Mouse (Mus musculus): ENCODE data around the gene Gm44579. TPM values are rescaled to one million over a fixed set of nuclear protein-coding genes. Genes with fewer than 3 reads are reported as not detected.

Gene Gm44579
- polyA plus RNA-seq (2016; fragmentation: Nextera tagmentation; extraction: Ambion mirVana), result not detected in 2 replicates

GRCm38 (mm10) chr15:98220877-98221276 is at the start of gene Gm44579, which contains the start of gene Olfr287:
TSS of gene Gm44579 (minus strand) at chr15:98220977.
TSS of gene Olfr287 (minus strand) at chr15:98221056.
- Histone ChIP-seq H3K4me3 (replicated peaks) (no peak within 1 kb of the TSS), H3K4me1 (replicated peaks) (no peaks in the 10 kb centered on the region), H3K9me3 (no peaks in the 10 kb centered on the region), H3K27me3 (no peaks in the 10 kb centered on the region), H3K36me3 (no peaks in the 10 kb centered on the region), H3K9ac (replicated peaks) (no peak within 1 kb of the TSS), H3K4me2 (no peak within 1 kb of the TSS), H3K27ac (no peak within 1 kb of the TSS)
- ATAC-seq (ENCODE audit: insufficient number of reproducible peaks, insufficient read depth, low FRiP score, low TSS enrichment, low read depth), result no peak
- WGBS, result 79% methylated on average over 4 of the region's 4 CpGs

GRCm38 (mm10) chr15:98257776-98258175 is 37.0 kb upstream of the Gm44579 start:
- Histone ChIP-seq H3K9ac (replicated peaks) (no peak overlapping the region), H3K36me3 (no peaks in the 10 kb centered on the region), H3K9me3 (no peaks in the 10 kb centered on the region), H3K27ac (no peak overlapping the region), H3K4me3 (replicated peaks) (no peak overlapping the region), H3K4me1 (replicated peaks) (no peaks in the 10 kb centered on the region), H3K4me2 (no peak overlapping the region), H3K27me3 (no peaks in the 10 kb centered on the region)
- no peak for ATAC-seq (ENCODE audit: insufficient number of reproducible peaks, insufficient read depth, low FRiP score, low TSS enrichment, low read depth)
- WGBS, result 84% methylated on average over 7 of the region's 7 CpGs

GRCm38 (mm10) chr15:98257193-98257592 is 36.4 kb upstream of the Gm44579 start, which contains the start of gene H1fnt:
TSS of gene H1fnt (minus strand) at chr15:98257293.
- Histone ChIP-seq H3K36me3 (no peaks in the 10 kb centered on the region), H3K27ac (no peak within 1 kb of the TSS), H3K4me1 (replicated peaks) (no peaks in the 10 kb centered on the region), H3K9me3 (no peaks in the 10 kb centered on the region), H3K27me3 (no peaks in the 10 kb centered on the region), H3K9ac (replicated peaks) (no peak within 1 kb of the TSS), H3K4me2 (no peak within 1 kb of the TSS), H3K4me3 (replicated peaks) (no peak within 1 kb of the TSS)
- no peak for ATAC-seq (ENCODE audit: insufficient number of reproducible peaks, insufficient read depth, low FRiP score, low TSS enrichment, low read depth)
- WGBS, result 85% methylated on average over 8 of the region's 8 CpGs

- H3K4me2 ChIP-seq, result no peak overlapping the region
- no peak for ATAC-seq (ENCODE audit: insufficient number of reproducible peaks, insufficient read depth, low FRiP score, low TSS enrichment, low read depth)
- no peak overlapping the region for H3K27ac ChIP-seq
- H3K4me3 ChIP-seq (replicated peaks), result no peak overlapping the region
- 97% methylated on average over 13 of the region's 13 CpGs for WGBS
- H3K9ac ChIP-seq (replicated peaks), result no peak overlapping the region
- H3K27me3 ChIP-seq, result no peaks in the 10 kb centered on the region
- H3K36me3 ChIP-seq, result no peaks in the 10 kb centered on the region
- H3K9me3 ChIP-seq, result no peaks in the 10 kb centered on the region
- no peaks in the 10 kb centered on the region for H3K4me1 ChIP-seq (replicated peaks)
Observed at GRCm38 (mm10) chr15:98256271-98256670, 35.5 kb upstream of the Gm44579 start.

GRCm38 (mm10) chr15:98235442-98235841 is 14.7 kb upstream of the Gm44579 start:
- Histone ChIP-seq H3K9ac (replicated peaks) (no peak overlapping the region), H3K4me3 (replicated peaks) (no peak overlapping the region)
- WGBS, result 90% methylated on average over 4 of the region's 4 CpGs

GRCm38 (mm10) chr15:98234350-98234749 is 13.6 kb upstream of the Gm44579 start, which contains the start of gene Olfr286:
TSS of gene Olfr286 (minus strand) at chr15:98234450.
- Histone ChIP-seq H3K4me1 (replicated peaks) (no peaks in the 10 kb centered on the region), H3K9ac (replicated peaks) (no peak within 1 kb of the TSS), H3K27me3 (0 out of 2 replicates have a peak, but pooled peaks cover 4% of the 10 kb centered on the region), H3K36me3 (no peaks in the 10 kb centered on the region), H3K4me3 (replicated peaks) (no peak within 1 kb of the TSS), H3K9me3 (no peaks in the 10 kb centered on the region), H3K4me2 (no peak within 1 kb of the TSS), H3K27ac (no peak within 1 kb of the TSS)
- 93% methylated on average over 4 of the region's 4 CpGs for WGBS
- ATAC-seq (ENCODE audit: insufficient number of reproducible peaks, insufficient read depth, low FRiP score, low TSS enrichment, low read depth), result no peak

More at GRCm38 (mm10) chr15:98235442-98235841, 14.7 kb upstream of the Gm44579 start:
- Histone ChIP-seq H3K36me3 (no peaks in the 10 kb centered on the region), H3K27me3 (0 out of 2 replicates have a peak, but pooled peaks cover 4% of the 10 kb centered on the region), H3K9me3 (no peaks in the 10 kb centered on the region; the same call in 1 of the 2 replicates), H3K27ac (no peak overlapping the region), H3K4me2 (no peak overlapping the region), H3K4me1 (replicated peaks) (no peaks in the 10 kb centered on the region)
- ATAC-seq (ENCODE audit: insufficient number of reproducible peaks, insufficient read depth, low FRiP score, low TSS enrichment, low read depth), result no peak

GRCm38 (mm10) chr15:98226096-98226495 is 5.3 kb upstream of the Gm44579 start:
- no peak overlapping the region for H3K27ac ChIP-seq
- H3K4me3 ChIP-seq (replicated peaks), result no peak overlapping the region
- no peaks in the 10 kb centered on the region for H3K4me1 ChIP-seq (replicated peaks)
- H3K4me2 ChIP-seq, result no peak overlapping the region
- no peaks in the 10 kb centered on the region for H3K27me3 ChIP-seq
- no peak overlapping the region for H3K9ac ChIP-seq (replicated peaks)
- 74% methylated on average over 7 of the region's 7 CpGs for WGBS
- no peaks in the 10 kb centered on the region for H3K36me3 ChIP-seq
- no peaks in the 10 kb centered on the region for H3K9me3 ChIP-seq
- no peak for ATAC-seq (ENCODE audit: insufficient number of reproducible peaks, insufficient read depth, low FRiP score, low TSS enrichment, low read depth)

GRCm38 (mm10) chr15:98225610-98226009 is 4.8 kb upstream of the Gm44579 start:
- H3K9ac ChIP-seq (replicated peaks), result no peak overlapping the region
- no peaks in the 10 kb centered on the region for H3K4me1 ChIP-seq (replicated peaks)
- WGBS, result 39% methylated on average over 16 of the region's 16 CpGs
- no peaks in the 10 kb centered on the region for H3K9me3 ChIP-seq
- no peaks in the 10 kb centered on the region for H3K27me3 ChIP-seq
- H3K4me3 ChIP-seq (replicated peaks), result no peak overlapping the region
- no peaks in the 10 kb centered on the region for H3K36me3 ChIP-seq
- no peak for ATAC-seq (ENCODE audit: insufficient number of reproducible peaks, insufficient read depth, low FRiP score, low TSS enrichment, low read depth)
- H3K4me2 ChIP-seq, result no peak overlapping the region; the same call in 1 of the 2 replicates
- no peak overlapping the region for H3K27ac ChIP-seq

GRCm38 (mm10) chr15:98222377-98222776 is 1.6 kb upstream of the Gm44579 start:
- no peak overlapping the region for H3K27ac ChIP-seq
- H3K9me3 ChIP-seq, result no peaks in the 10 kb centered on the region
- no peaks in the 10 kb centered on the region for H3K36me3 ChIP-seq
- H3K27me3 ChIP-seq, result no peaks in the 10 kb centered on the region
- no peaks in the 10 kb centered on the region for H3K4me1 ChIP-seq (replicated peaks)
- no peak overlapping the region for H3K4me3 ChIP-seq (replicated peaks)
- H3K9ac ChIP-seq (replicated peaks), result no peak overlapping the region
- ATAC-seq (ENCODE audit: insufficient number of reproducible peaks, insufficient read depth, low FRiP score, low TSS enrichment, low read depth), result no peak
- no peak overlapping the region for H3K4me2 ChIP-seq

- H3K27ac ChIP-seq, result no peak overlapping the region
- no peaks in the 10 kb centered on the region for H3K27me3 ChIP-seq
- no peaks in the 10 kb centered on the region for H3K4me1 ChIP-seq (replicated peaks)
- no peak overlapping the region for H3K4me3 ChIP-seq (replicated peaks)
- H3K4me2 ChIP-seq, result no peak overlapping the region
- H3K36me3 ChIP-seq, result no peaks in the 10 kb centered on the region
- no peaks in the 10 kb centered on the region for H3K9me3 ChIP-seq
- WGBS, result 64% methylated on average over 5 of the region's 5 CpGs
- no peak overlapping the region for H3K9ac ChIP-seq (replicated peaks)
- ATAC-seq (ENCODE audit: insufficient number of reproducible peaks, insufficient read depth, low FRiP score, low TSS enrichment, low read depth), result no peak
Observed at GRCm38 (mm10) chr15:98214130-98214529, 6.6 kb downstream of the Gm44579 start.

GRCm38 (mm10) chr15:98213336-98213870 is 7.4 kb downstream of the Gm44579 start:
- Histone ChIP-seq H3K4me1 (replicated peaks) (no peaks in the 10 kb centered on the region), H3K27me3 (no peaks in the 10 kb centered on the region), H3K9me3 (no peaks in the 10 kb centered on the region), H3K4me3 (replicated peaks) (no peak overlapping the region), H3K36me3 (no peaks in the 10 kb centered on the region), H3K4me2 (no peak overlapping the region), H3K9ac (replicated peaks) (no peak overlapping the region), H3K27ac (no peak overlapping the region)
- no peak for ATAC-seq (ENCODE audit: insufficient number of reproducible peaks, insufficient read depth, low FRiP score, low TSS enrichment, low read depth)
- 87% methylated on average over 5 of the region's 5 CpGs for WGBS

- no peak for ATAC-seq (ENCODE audit: insufficient number of reproducible peaks, insufficient read depth, low FRiP score, low TSS enrichment, low read depth)
- Histone ChIP-seq H3K4me1 (replicated peaks) (no peaks in the 10 kb centered on the region), H3K4me2 (no peak overlapping the region), H3K9ac (replicated peaks) (no peak overlapping the region), H3K9me3 (no peaks in the 10 kb centered on the region), H3K4me3 (replicated peaks) (no peak overlapping the region), H3K27me3 (no peaks in the 10 kb centered on the region; the same call in 1 of the 2 replicates), H3K36me3 (no peaks in the 10 kb centered on the region), H3K27ac (no peak overlapping the region)
- 83% methylated on average over 7 of the region's 7 CpGs for WGBS
Observed at GRCm38 (mm10) chr15:98209676-98210075, 11.1 kb downstream of the Gm44579 start.

Data from limb, embryonic 12.5 days (tissue).